ENCODE assay signal across 7 mouse cellular contexts in the genomic region with DNA sequence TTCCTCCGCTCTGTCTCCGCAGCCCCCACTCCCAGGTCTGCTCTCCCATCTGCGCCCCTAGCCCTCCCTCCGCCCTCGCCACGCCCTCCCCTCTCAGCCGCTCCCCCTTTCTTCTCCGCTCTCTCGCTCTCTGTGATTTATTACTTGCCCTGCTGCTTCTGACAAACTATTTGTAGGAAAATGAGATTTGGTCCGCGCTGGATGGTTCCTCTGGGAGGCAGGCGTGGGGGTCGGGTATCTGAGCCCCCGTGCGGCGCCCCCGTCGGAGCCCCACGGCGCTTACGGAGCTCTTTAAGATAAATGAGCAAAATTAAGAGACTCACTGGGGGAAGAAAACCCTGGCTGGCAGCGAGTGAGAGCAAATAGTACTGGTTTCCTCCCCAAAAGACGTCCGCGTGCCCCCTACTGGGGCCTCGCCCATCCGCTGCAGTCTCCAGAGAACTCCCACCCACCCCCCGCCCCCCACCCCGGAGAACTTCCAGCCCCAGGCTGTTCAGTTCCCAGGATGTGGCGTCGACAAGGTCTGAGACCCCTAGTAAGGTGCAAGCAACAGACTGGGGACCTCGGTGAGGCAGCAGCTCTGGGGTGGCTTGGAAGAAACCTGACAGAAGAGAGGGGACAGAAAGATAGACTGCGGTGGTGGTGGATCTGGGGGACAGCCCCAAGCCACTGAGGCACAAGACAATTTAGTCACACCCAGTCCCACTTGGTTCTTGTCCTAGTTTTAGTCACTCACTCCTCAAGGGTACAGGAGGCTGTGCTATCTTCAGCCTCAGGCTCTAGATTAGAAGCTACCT. TPM values are rescaled to one million over a fixed set of nuclear protein-coding genes. Genes with fewer than 3 reads are reported as not detected.
A peak's percentile ranks its signal among the peaks of the same experiment; 100 is the strongest.
DNase-seq lines count a peak whose midpoint lies in the region; ATAC-seq and TF ChIP-seq lines count a peak whose summit lies in the region.

No protein-coding gene starts in this region.

- TF ChIP-seq CTCF in lung, postnatal 0 days (IDR thresholded peaks at IDR 0.05), result no peak

- no peaks in the 10 kb centered on the region for H3K9me3 ChIP-seq in forebrain, embryonic 10.5 days
- no peaks in the 10 kb centered on the region for H3K9me3 ChIP-seq in lung, postnatal 0 days (ENCODE audit: low read length)
- no peaks in the 10 kb centered on the region for H3K9me3 ChIP-seq in stomach, embryonic 15.5 days

- peak overlapping the region; percentile 62 for H3K4me3 ChIP-seq in forebrain, embryonic 10.5 days
- peak overlapping the region; percentile 39 for H3K4me3 ChIP-seq in lung, postnatal 0 days (ENCODE audit: low read depth, low read length)
- peak overlapping the region; percentile 40 for H3K4me3 ChIP-seq in stomach, embryonic 15.5 days (replicated peaks)

- intact Hi-C loops in gastrocnemius, postnatal 14 days (cut with DNase I; ENCODE audit: low total_unique reads), result no loop called here

- H3K4me1 ChIP-seq in forebrain, embryonic 10.5 days, result peaks cover 15% of the 10 kb centered on the region
- no peaks in the 10 kb centered on the region for H3K4me1 ChIP-seq in lung, postnatal 0 days (ENCODE audit: insufficient read depth, low read depth, low read length)
- peaks cover 3% of the 10 kb centered on the region for H3K4me1 ChIP-seq in stomach, embryonic 15.5 days

- peak overlapping the region; percentile 83 for H3K4me2 ChIP-seq in lung, postnatal 0 days (replicated peaks; ENCODE audit: low read depth, low read length)
- H3K4me2 ChIP-seq in stomach, embryonic 15.5 days, result peak overlapping the region; percentile 66

- peak overlapping the region; percentile 34; the same call in 1 of the 2 replicates for H3K9ac ChIP-seq in lung, postnatal 0 days (replicated peaks; ENCODE audit: low read depth)
- H3K9ac ChIP-seq in stomach, embryonic 15.5 days, result no peak overlapping the region

- peak; percentile 33; the same call in 1 of the 2 replicates for ATAC-seq in lung, postnatal 0 days
- peak; percentile 79; the same call in 1 of the 2 replicates for ATAC-seq in stomach, embryonic 15.5 days (ENCODE audit: insufficient read depth, low FRiP score, low read depth)

- under 1% methylated on average over 33 of the region's 33 CpGs for WGBS in forebrain, embryonic 10.5 days
- 1% methylated on average over 32 of the region's 33 CpGs for WGBS in lung, postnatal 0 days
- under 1% methylated on average over 33 of the region's 33 CpGs for WGBS in stomach, embryonic 15.5 days

- H3K27ac ChIP-seq in forebrain, embryonic 10.5 days, result peak overlapping the region; percentile 83
- no peak overlapping the region for H3K27ac ChIP-seq in lung, postnatal 0 days (ENCODE audit: low read length)
- peak overlapping the region; percentile 78 for H3K27ac ChIP-seq in stomach, embryonic 15.5 days

- no peak for TF ChIP-seq EP300 in lung, postnatal 0 days (IDR thresholded peaks at IDR 0.05)

- H3K36me3 ChIP-seq in forebrain, embryonic 10.5 days (replicated peaks), result no peaks in the 10 kb centered on the region
- H3K36me3 ChIP-seq in lung, postnatal 0 days (ENCODE audit: insufficient read depth, low read length), result no peaks in the 10 kb centered on the region
- no peaks in the 10 kb centered on the region for H3K36me3 ChIP-seq in stomach, embryonic 15.5 days

- H3K27me3 ChIP-seq in forebrain, embryonic 10.5 days (ENCODE audit: poor library complexity, severe bottlenecking), result peaks cover 39% of the 10 kb centered on the region
- no peaks in the 10 kb centered on the region for H3K27me3 ChIP-seq in lung, postnatal 0 days (replicated peaks; ENCODE audit: insufficient read depth, low read length)
- no peaks in the 10 kb centered on the region for H3K27me3 ChIP-seq in stomach, embryonic 15.5 days (replicated peaks)

- peak; percentile 6 for DNase-seq in urinary bladder, postnatal 14 days (ENCODE audit: low spot score)
- no peak for DNase-seq in urinary bladder, postnatal 10 days (ENCODE audit: low spot score)
- peak; percentile 71 for DNase-seq in forebrain, embryonic 10.5 days (ENCODE audit: extremely low spot score, low spot score)
- DNase-seq in kidney, adult 18-20 months, result peak; percentile 40
- peak; percentile 36 for DNase-seq in lung, postnatal 0 days (ENCODE audit: low spot score)
- DNase-seq in gastrocnemius, postnatal 14 days, result no peak

RNA-seq across cellular contexts. Expression of a gene that starts 46.2 kb away (rescaled TPM):
- 0.43 and 0.56 TPM in 2 replicates for polyA plus RNA-seq in forebrain, embryonic 10.5 days (2016; fragmentation: Nextera tagmentation; extraction: Ambion mirVana)
- not detected in 2 replicates for polyA plus RNA-seq in lung, postnatal 0 days (2015; fragmentation: Nextera tagmentation; extraction: Ambion mirVana)
- 0.18 and 0.60 TPM in 2 replicates for polyA plus RNA-seq in stomach, embryonic 15.5 days (2015; fragmentation: Nextera tagmentation; extraction: Ambion mirVana)
- total RNA-seq in gastrocnemius, postnatal 14 days (2021), result not detected

Comparison
In these comparisons a context has a peak if more than half of its experiments do, and no peak if none do; other contexts are left out.
1. DNase-seq: peak in urinary bladder, postnatal 14 days (single experiment), forebrain, embryonic 10.5 days (single experiment), kidney, adult 18-20 months (single experiment) and lung, postnatal 0 days (single experiment); none in urinary bladder, postnatal 10 days (single experiment) and gastrocnemius, postnatal 14 days (single experiment).
2. Peak in every context shown above with its lines, with median percentiles within 50 percentile points of each other: H3K4me3 ChIP-seq.